Mouse (Mus musculus) kidney, adult 2 months (tissue): ENCODE measurements at regions not wholly inside any gene's neighbourhood (a gene's known extent, or its start where the extent isn't known, plus 50 kb on each side); places are given as distances from the start of the nearest gene placed in this dataset.

Source experiments
- DNase-seq: peaks from one replicate; pipeline ENCODE4 v3.0.0; 2021
- H3K27ac ChIP-seq: fragments of 200-500 bp; 2 replicates; pipeline ENCODE4 v1.5.1; 2012; ENCODE audit warnings: low read depth, low read length, control low read depth, inconsistent platforms; ENCODE audit not compliant: insufficient read depth
- H3K27me3 ChIP-seq: fragments of 200-500 bp; replicated peaks from 2 replicates; pipeline ENCODE4 v1.6.1; 2012; ENCODE audit warnings: mild to moderate bottlenecking, moderate library complexity, low read length, inconsistent platforms; ENCODE audit not compliant: control insufficient read depth, insufficient read depth
- H3K36me3 ChIP-seq: fragments of 200-500 bp; 2 replicates; pipeline ENCODE4 v1.6.1; 2012; ENCODE audit warnings: mild to moderate bottlenecking, moderate library complexity, low read length, inconsistent platforms; ENCODE audit not compliant: control insufficient read depth, insufficient read depth
- H3K4me1 ChIP-seq: fragments of 200-500 bp; 2 replicates; pipeline ENCODE4 v1.6.1; 2011; ENCODE audit warnings: low read length; ENCODE audit not compliant: control insufficient read depth, insufficient read depth
- H3K4me3 ChIP-seq: fragments of 200-500 bp; 2 replicates; pipeline ENCODE4 v1.5.1; 2011; ENCODE audit warnings: mild to moderate bottlenecking, low read depth, low read length, control low read depth; ENCODE audit not compliant: insufficient read depth
- CTCF ChIP-seq: fragments of 200-500 bp; conservative IDR thresholded peaks from 2 replicates; pipeline ENCODE4 v1.5.1; 2011; ENCODE audit warnings: low read depth, mild to moderate bottlenecking, control low read depth, low read length, moderate library complexity, mixed read lengths; ENCODE audit not compliant: insufficient read depth, insufficient read length
- POLR2A ChIP-seq: fragments of 200-500 bp; IDR thresholded peaks from one replicate; pipeline ENCODE4 v1.6.1; 2011; ENCODE audit warnings: low read depth, low read length, control low read depth
- WGBS: fragments of 180-500 bp; shearing (Covaris S2); methylation state at CpG from one replicate; pipeline ENCODE4 v1.1.7; 2018; 5-methylcytosine and 5-hydroxymethylcytosine counted together

GRCm38 (mm10) chr15:93189266-93189855 lies 85.6 kb downstream of the Gxylt1 start:
- WGBS, result 92% methylated on average over 7 of the region's 7 CpGs
- no peak overlapping the region for H3K27ac ChIP-seq
- no peak for DNase-seq
- no peaks in the 10 kb centered on the region for H3K36me3 ChIP-seq
- no peak for TF ChIP-seq POLR2A
- no peak for TF ChIP-seq CTCF
- H3K4me3 ChIP-seq, result no peak overlapping the region
- no peaks in the 10 kb centered on the region; the same call in 1 of the 2 replicates for H3K27me3 ChIP-seq
- H3K4me1 ChIP-seq, result no peaks in the 10 kb centered on the region

- TF ChIP-seq CTCF (no peak), POLR2A (no peak)
- no peaks in the 10 kb centered on the region for H3K36me3 ChIP-seq
- no peak for DNase-seq
- WGBS, result 80% methylated on average over 5 of the region's 5 CpGs
- H3K4me1 ChIP-seq, result no peaks in the 10 kb centered on the region
- no peak overlapping the region for H3K27ac ChIP-seq
- no peaks in the 10 kb centered on the region for H3K27me3 ChIP-seq
- no peak overlapping the region for H3K4me3 ChIP-seq
Observed at GRCm38 (mm10) chr15:93176221-93176620, 98.8 kb downstream of the Gxylt1 start.

- no peaks in the 10 kb centered on the region for H3K27me3 ChIP-seq
- no peaks in the 10 kb centered on the region for H3K4me1 ChIP-seq
- H3K36me3 ChIP-seq, result no peaks in the 10 kb centered on the region
- no peak overlapping the region for H3K4me3 ChIP-seq
- H3K27ac ChIP-seq, result no peak overlapping the region
- TF ChIP-seq POLR2A (no peak), CTCF (no peak)
- peak; percentile 2 for DNase-seq
- 58% methylated on average over 3 of the region's 3 CpGs for WGBS
Observed at GRCm38 (mm10) chr15:93168784-93169183, 106.2 kb downstream of the Gxylt1 start.

GRCm38 (mm10) chr15:93167451-93167850 lies 107.5 kb downstream of the Gxylt1 start:
- H3K27ac ChIP-seq, result no peak overlapping the region
- no peaks in the 10 kb centered on the region for H3K36me3 ChIP-seq
- no peak for TF ChIP-seq CTCF
- no peak for TF ChIP-seq POLR2A
- no peak for DNase-seq
- 89% methylated on average over 9 of the region's 9 CpGs for WGBS
- H3K4me1 ChIP-seq, result no peaks in the 10 kb centered on the region
- H3K4me3 ChIP-seq, result no peak overlapping the region
- H3K27me3 ChIP-seq, result no peaks in the 10 kb centered on the region

- TF ChIP-seq POLR2A, result no peak
- no peak for TF ChIP-seq CTCF
- H3K36me3 ChIP-seq, result no peaks in the 10 kb centered on the region
- no peak overlapping the region for H3K4me3 ChIP-seq
- DNase-seq, result no peak
- H3K27ac ChIP-seq, result no peak overlapping the region
- H3K4me1 ChIP-seq, result no peaks in the 10 kb centered on the region
- H3K27me3 ChIP-seq, result no peaks in the 10 kb centered on the region
- WGBS, result 41% methylated on average over 25 of the region's 25 CpGs
Observed at GRCm38 (mm10) chr15:93161924-93162910, 112.8 kb downstream of the Gxylt1 start.

- TF ChIP-seq CTCF (no peak), POLR2A (no peak)
- Histone ChIP-seq H3K27ac (no peak overlapping the region), H3K27me3 (no peaks in the 10 kb centered on the region), H3K4me3 (no peak overlapping the region), H3K36me3 (no peaks in the 10 kb centered on the region), H3K4me1 (no peaks in the 10 kb centered on the region)
- DNase-seq, result no peak
- WGBS, result 74% methylated on average over 7 of the region's 7 CpGs
Observed at GRCm38 (mm10) chr15:93161329-93161728, 113.7 kb downstream of the Gxylt1 start.

- no peaks in the 10 kb centered on the region for H3K27me3 ChIP-seq
- DNase-seq, result no peak
- no peak overlapping the region for H3K27ac ChIP-seq
- TF ChIP-seq CTCF (no peak), POLR2A (no peak)
- no peak overlapping the region for H3K4me3 ChIP-seq
- WGBS, result 84% methylated on average over 3 of the region's 3 CpGs
- no peaks in the 10 kb centered on the region for H3K36me3 ChIP-seq
- no peaks in the 10 kb centered on the region for H3K4me1 ChIP-seq
Observed at GRCm38 (mm10) chr15:93155756-93156155, 119.2 kb downstream of the Gxylt1 start.
